Mouse (Mus musculus) liver, embryonic 15.5 days (tissue): ENCODE data around the gene Ina. TPM values are rescaled to one million over a fixed set of nuclear protein-coding genes. Genes with fewer than 3 reads are reported as not detected.

Source experiments
- ATAC-seq: fragments of 200-750 bp; cut with Nextera tagmentation; 2 replicates; pipeline ENCODE4 v1.8.0; 2017; ENCODE audit warnings: moderate number of reproducible peaks, mild to moderate bottlenecking, moderate library complexity; ENCODE audit not compliant: insufficient read depth
- H3K27ac ChIP-seq: fragments of 300-500 bp; sonication (generic); replicated peaks from 2 replicates; pipeline ENCODE4 v1.5.1; 2015; ENCODE audit warnings: mild to moderate bottlenecking, inconsistent platforms
- H3K27me3 ChIP-seq: fragments of 300-500 bp; sonication (generic); 2 replicates; pipeline ENCODE4 v1.6.1; 2015; ENCODE audit warnings: mild to moderate bottlenecking, inconsistent platforms
- H3K36me3 ChIP-seq: fragments of 300-500 bp; sonication (generic); replicated peaks from 2 replicates; pipeline ENCODE4 v1.6.1; 2015; ENCODE audit warnings: moderate library complexity, mild to moderate bottlenecking, inconsistent platforms
- H3K4me1 ChIP-seq: fragments of 300-500 bp; sonication (generic); replicated peaks from 2 replicates; pipeline ENCODE4 v1.6.1; 2015; ENCODE audit warnings: inconsistent platforms
- H3K4me2 ChIP-seq: fragments of 300-500 bp; sonication (generic); 2 replicates; pipeline ENCODE4 v1.6.1; 2015; ENCODE audit warnings: moderate library complexity, mild to moderate bottlenecking, inconsistent platforms
- H3K4me3 ChIP-seq: fragments of 300-500 bp; sonication (generic); replicated peaks from 2 replicates; pipeline ENCODE4 v1.5.1; 2015; ENCODE audit warnings: mild to moderate bottlenecking, inconsistent platforms
- H3K9ac ChIP-seq: fragments of 300-500 bp; sonication (generic); 2 replicates; pipeline ENCODE4 v1.6.1; 2015; ENCODE audit warnings: moderate library complexity, mild to moderate bottlenecking, inconsistent platforms
- H3K9me3 ChIP-seq: fragments of 300-500 bp; sonication (generic); replicated peaks from 2 replicates; pipeline ENCODE4 v1.6.1; 2016; ENCODE audit warnings: inconsistent platforms
- WGBS: fragments of 180-500 bp; shearing (Covaris S2); methylation state at CpG from one replicate; pipeline ENCODE4 v1.1.7; 2015; ENCODE audit warnings: mixed read lengths; ENCODE audit not compliant: insufficient replicate concordance; 5-methylcytosine and 5-hydroxymethylcytosine counted together
- polyA plus RNA-seq: library from polyadenylated mRNA; unstranded; fragments of >200 nt; fragmentation: Nextera tagmentation; extraction: Ambion mirVana; gene quantifications from 2 replicates; pipeline ENCODE4 v1.2.1, GENCODE M21; 2015

Gene Ina
- polyA plus RNA-seq, 1 experiment from 2014 or later = 0.36 TPM

- peak; percentile 59 for ATAC-seq
- Histone ChIP-seq H3K9me3 (no peaks in the 10 kb centered on the region), H3K27ac (peak within 1 kb of the TSS; percentile 97), H3K9ac (peak within 1 kb of the TSS; percentile 99), H3K4me2 (peak within 1 kb of the TSS; percentile 83), H3K36me3 (peaks cover 18% of the 10 kb centered on the region), H3K27me3 (no peaks in the 10 kb centered on the region), H3K4me1 (peaks cover 24% of the 10 kb centered on the region), H3K4me3 (peak within 1 kb of the TSS; percentile 99)
- 8% methylated on average over 49 of the region's 49 CpGs for WGBS
Observed at GRCm38 (mm10) chr19:47067096-47067882, 52.8 kb downstream of the Ina start, which contains the start of gene Taf5. Gene Taf5, plus strand, starts transcription at chr19:47067746.

DNA sequence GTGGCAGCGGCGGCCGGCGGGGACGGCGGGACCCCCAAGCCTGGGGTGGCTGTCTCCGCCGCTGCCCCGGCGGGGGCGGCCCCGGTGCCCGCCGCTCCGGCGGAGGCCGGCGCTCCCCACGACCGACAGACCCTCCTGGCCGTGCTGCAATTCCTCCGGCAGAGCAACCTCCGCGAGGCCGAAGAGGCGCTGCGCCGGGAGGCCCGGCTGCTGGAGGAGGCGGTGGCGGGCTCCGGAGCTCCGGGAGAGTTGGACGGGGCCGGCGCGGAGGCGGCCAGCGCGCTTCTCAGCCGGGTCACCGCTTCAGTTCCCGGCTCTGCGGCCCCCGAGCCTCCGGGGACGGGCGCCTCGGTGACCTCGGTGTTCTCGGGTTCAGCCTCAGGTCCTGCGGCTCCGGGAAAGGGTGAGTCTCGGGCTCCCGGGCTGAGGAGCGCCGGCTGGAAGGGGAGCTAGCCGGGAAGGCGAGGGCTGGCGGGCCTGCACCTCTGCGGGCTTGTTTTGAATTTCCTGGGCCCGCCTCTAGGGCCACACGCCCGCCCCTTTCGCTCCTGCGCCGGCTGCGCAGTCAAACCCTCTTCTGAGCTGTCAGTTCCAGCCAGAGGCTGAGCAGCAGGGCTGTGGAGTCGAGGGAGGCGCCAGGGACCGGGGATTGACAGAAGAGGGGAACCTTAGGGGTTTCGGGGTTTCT lies 53.6 kb downstream of the Ina start:
- peak overlapping the region; percentile 83 for H3K4me2 ChIP-seq
- peak; percentile 93 for ATAC-seq
- H3K9ac ChIP-seq = peak overlapping the region; percentile 99
- no peaks in the 10 kb centered on the region for H3K27me3 ChIP-seq
- H3K27ac ChIP-seq = peak overlapping the region; percentile 97
- H3K4me1 ChIP-seq = peaks cover 24% of the 10 kb centered on the region
- under 1% methylated on average over 72 of the region's 72 CpGs for WGBS
- peaks cover 25% of the 10 kb centered on the region for H3K36me3 ChIP-seq
- no peaks in the 10 kb centered on the region for H3K9me3 ChIP-seq
- peak overlapping the region; percentile 99 for H3K4me3 ChIP-seq

Other genes with a start within 250 kb of the Ina start
- gene Nt5c2, start 455 bp downstream of the Ina start, polyA plus RNA-seq = 42.7 and 44.4 TPM in 2 replicates
- gene Pcgf6, start 36.2 kb downstream of the Ina start, polyA plus RNA-seq = 6.5 and 7.3 TPM in 2 replicates
- gene Taf5, start 53.0 kb downstream of the Ina start, polyA plus RNA-seq = 3.8 and 4.0 TPM in 2 replicates
- 521 and 705 TPM in 2 replicates for gene Usmg5, start 75.9 kb downstream of the Ina start, polyA plus RNA-seq
- gene Pdcd11, start 76.1 kb downstream of the Ina start, polyA plus RNA-seq = 3.5 TPM in 2 replicates
- 2.1 and 2.2 TPM in 2 replicates for gene Calhm2, start 123.6 kb downstream of the Ina start, polyA plus RNA-seq
- gene Calhm1, start 129.6 kb downstream of the Ina start, polyA plus RNA-seq = not detected in 2 replicates
- gene Calhm3, start 143.1 kb downstream of the Ina start, polyA plus RNA-seq = not detected in 2 replicates
- 1.1 and 1.5 TPM in 2 replicates for gene Neurl1a, start 164.1 kb downstream of the Ina start, polyA plus RNA-seq